Mouse (Mus musculus) small intestine, adult 2 months (tissue): ENCODE results near the gene Chrd.

ENCODE experiments used
- CTCF ChIP-seq: fragments of 200-500 bp; IDR thresholded peaks from 2 replicates; pipeline ENCODE4 v1.5.1; 2012; ENCODE audit warnings: low read depth, mild to moderate bottlenecking, control low read depth, inconsistent platforms, low read length, moderate library complexity, mixed read lengths; ENCODE audit not compliant: insufficient replicate concordance, insufficient read length; ENCODE audit errors: extremely low read depth
- POLR2A ChIP-seq: fragments of 200-500 bp; IDR thresholded peaks from 2 replicates; pipeline ENCODE4 v1.6.1; 2012; ENCODE audit warnings: low read depth, mild to moderate bottlenecking, control low read depth, inconsistent platforms, low read length, moderate library complexity

- TF ChIP-seq CTCF = no peak
- TF ChIP-seq POLR2A = no peak
Measured at GRCm38 (mm10) chr16:20733731-20734730, 1.1 kb downstream of the Chrd start, which contains the start of gene Thpo.
